Comparison of ENCODE assay signal across 9 mouse cellular contexts in genomic region chr2:172848193-172848592, GRCm38 (mm10).
DNase-seq lines count a peak whose midpoint lies in the region; ATAC-seq and TF ChIP-seq lines count a peak whose summit lies in the region.
"Had no signal": no experiment of that assay in that cellular context is flagged by ENCODE, and none has a peak within 500 bp of the region (broad histone marks: within the 10 kb centered on the region; RNA-seq: fewer than 3 reads in every experiment).

No protein-coding gene starts in this region.

- no peak overlapping the region for H3K4me3 ChIP-seq in left cerebral cortex, adult 2 months
- H3K4me3 ChIP-seq in ES-Bruce4 (ENCODE audit: low read depth, low read length): no peak overlapping the region
- no peak overlapping the region for H3K4me3 ChIP-seq in liver, postnatal 0 days (ENCODE audit: low read depth, low read length)
- no peak overlapping the region for H3K4me3 ChIP-seq in heart, embryonic 12.5 days
- H3K4me3 ChIP-seq: midbrain, embryonic 15.5 days had no signal

- no peaks in the 10 kb centered on the region for H3K27me3 ChIP-seq in ES-Bruce4 (ENCODE audit: control insufficient read depth, insufficient read depth, low read length, poor library complexity, severe bottlenecking)
- no peaks in the 10 kb centered on the region for H3K27me3 ChIP-seq in liver, postnatal 0 days (ENCODE audit: insufficient read depth, low read length)
- H3K27me3 ChIP-seq in heart, embryonic 12.5 days (replicated peaks): no peaks in the 10 kb centered on the region

- no peak for DNase-seq in left cerebral cortex, adult 2 months (ENCODE audit: extremely low spot score in 1 of 2, low spot score in 2 of 2)
- no peak for DNase-seq in left cerebral cortex, postnatal 4 days
- DNase-seq in brain, adult 2 months (ENCODE audit: low read depth, low spot score): peak; percentile 14
- DNase-seq in liver, postnatal 0 days: peak; percentile 48
- no peak for DNase-seq in right cerebral cortex, postnatal 14 days
- no peak for DNase-seq in frontal cortex, postnatal 14 days (ENCODE audit: low spot score in 2 of 2)

- H3K36me3 ChIP-seq in ES-Bruce4 (ENCODE audit: control insufficient read depth, insufficient read depth, low read length, poor library complexity, severe bottlenecking): no peaks in the 10 kb centered on the region
- no peaks in the 10 kb centered on the region for H3K36me3 ChIP-seq in liver, postnatal 0 days (replicated peaks; ENCODE audit: insufficient read depth, low read length)
- no peaks in the 10 kb centered on the region for H3K36me3 ChIP-seq in heart, embryonic 12.5 days
- H3K36me3 ChIP-seq: midbrain, embryonic 15.5 days had no signal

- no peak for ATAC-seq in liver, postnatal 0 days
- ATAC-seq in heart, embryonic 12.5 days (ENCODE audit: insufficient number of reproducible peaks, low FRiP score): no peak
- ATAC-seq: midbrain, embryonic 15.5 days had no signal

- TF ChIP-seq EP300 in ES-Bruce4 (IDR thresholded peaks at IDR 0.05; ENCODE audit: insufficient read depth, low read depth, low read length): no peak
- TF ChIP-seq EP300 in liver, postnatal 0 days (IDR thresholded peaks at IDR 0.05; ENCODE audit: low read depth): no peak

- 66% methylated on average over 6 of the region's 6 CpGs for WGBS in liver, postnatal 0 days (ENCODE audit: insufficient replicate concordance)
- 71% methylated on average over 6 of the region's 6 CpGs for whole genome bisulfite sequencing in heart, embryonic 12.5 days

- H3K9ac ChIP-seq in ES-Bruce4 (ENCODE audit: low read depth, poor library complexity, severe bottlenecking): no peak overlapping the region
- no peak overlapping the region for H3K9ac ChIP-seq in liver, postnatal 0 days (replicated peaks)
- no peak overlapping the region for H3K9ac ChIP-seq in heart, embryonic 12.5 days
- H3K9ac ChIP-seq: midbrain, embryonic 15.5 days had no signal

- TF ChIP-seq CTCF in left cerebral cortex, adult 2 months (IDR thresholded peaks at IDR 0.05): peak; percentile 69
- peak; percentile 85 for TF ChIP-seq CTCF in ES-Bruce4 (IDR thresholded peaks at IDR 0.05; ENCODE audit: low read depth, low read length)
- TF ChIP-seq CTCF in liver, postnatal 0 days (IDR thresholded peaks at IDR 0.05; ENCODE audit: low read depth): peak; percentile 69

- TF ChIP-seq POLR2A in ES-Bruce4 (IDR thresholded peaks at IDR 0.05; ENCODE audit: insufficient read depth, low read length): no peak

- H3K4me2 ChIP-seq in liver, postnatal 0 days (ENCODE audit: low read depth, low read length): no peak overlapping the region
- H3K4me2 ChIP-seq in heart, embryonic 12.5 days: no peak overlapping the region
- H3K4me2 ChIP-seq: midbrain, embryonic 15.5 days had no signal

- H3K4me1 ChIP-seq in ES-Bruce4 (ENCODE audit: control insufficient read depth, insufficient read depth, low read length): no peaks in the 10 kb centered on the region
- no peaks in the 10 kb centered on the region for H3K4me1 ChIP-seq in liver, postnatal 0 days (ENCODE audit: insufficient read depth)
- H3K4me1 ChIP-seq in heart, embryonic 12.5 days (replicated peaks): peaks cover 31% of the 10 kb centered on the region
- H3K4me1 ChIP-seq: midbrain, embryonic 15.5 days had no signal

- intact Hi-C loops in left cerebral cortex, adult 2 months (cut with DNase I): no loop called here
- intact Hi-C loops in left cerebral cortex, postnatal 4 days (cut with DNase I): no loop called here

- no peak overlapping the region for H3K27ac ChIP-seq in left cerebral cortex, adult 2 months
- no peak overlapping the region for H3K27ac ChIP-seq in ES-Bruce4 (ENCODE audit: insufficient read depth, low read length)
- H3K27ac ChIP-seq in liver, postnatal 0 days (ENCODE audit: low read depth): no peak overlapping the region
- no peak overlapping the region for H3K27ac ChIP-seq in heart, embryonic 12.5 days (ENCODE audit: poor library complexity, severe bottlenecking)
- H3K27ac ChIP-seq: midbrain, embryonic 15.5 days had no signal

- H3K9me3 ChIP-seq in ES-Bruce4 (replicated peaks; ENCODE audit: control insufficient read depth, insufficient read depth, low read length, poor library complexity, severe bottlenecking): no peaks in the 10 kb centered on the region
- no peaks in the 10 kb centered on the region for H3K9me3 ChIP-seq in liver, postnatal 0 days (ENCODE audit: low read length)
- no peaks in the 10 kb centered on the region for H3K9me3 ChIP-seq in heart, embryonic 12.5 days (replicated peaks)
- H3K9me3 ChIP-seq: midbrain, embryonic 15.5 days had no signal

Comparison
In these comparisons a context has a peak if more than half of its experiments do, and no peak if none do; other contexts are left out.
1. DNase-seq: peak in brain, adult 2 months (single experiment) and liver, postnatal 0 days (single experiment); none in left cerebral cortex, adult 2 months (0 of 2), left cerebral cortex, postnatal 4 days (single experiment), right cerebral cortex, postnatal 14 days (single experiment) and frontal cortex, postnatal 14 days (0 of 2).
2. Peak in every context shown above with its lines, with median percentiles within 50 percentile points of each other: CTCF ChIP-seq.